Mouse (Mus musculus) myocyte (in vitro differentiated cells): ENCODE measurements around the gene Ppfibp1.

ENCODE experiments used
- CEBPB ChIP-seq: IDR thresholded peaks from 2 replicates; pipeline ENCODE4 v1.6.1; 2011; ENCODE audit warnings: mild to moderate bottlenecking, moderate library complexity; ENCODE audit not compliant: poor library complexity, insufficient read depth, severe bottlenecking
- E2F4 ChIP-seq: IDR thresholded peaks from one replicate; pipeline ENCODE4 v1.6.1; 2011; ENCODE audit warnings: mild to moderate bottlenecking, control low read depth, moderate library complexity; ENCODE audit not compliant: insufficient read depth
- MAX ChIP-seq: IDR thresholded peaks from one replicate; pipeline ENCODE4 v1.6.1; 2011; ENCODE audit warnings: low read depth, mild to moderate bottlenecking, control low read depth
- MYOG ChIP-seq, 3 experiments: IDR thresholded peaks; one replicate each; pipeline ENCODE4 v1.6.1; 2011; ENCODE audit warnings: control low read depth in 2 of 3, low read depth in 2 of 3, mild to moderate bottlenecking in 2 of 3; ENCODE audit not compliant: insufficient read length in 2 of 3, control insufficient read depth in 1 of 3, insufficient read depth in 1 of 3
- POLR2A ChIP-seq: IDR thresholded peaks from one replicate; pipeline ENCODE4 v1.6.1; 2011; ENCODE audit warnings: low read depth, mild to moderate bottlenecking, control low read depth, moderate library complexity; ENCODE audit not compliant: insufficient read length
- POLR2AphosphoS2 ChIP-seq: IDR thresholded peaks from one replicate; pipeline ENCODE4 v1.6.1; 2011; ENCODE audit warnings: low read depth, control low read depth; ENCODE audit not compliant: insufficient read length
- REST ChIP-seq: IDR thresholded peaks from one replicate; pipeline ENCODE4 v1.6.1; 2011; ENCODE audit warnings: mild to moderate bottlenecking, control low read depth, moderate library complexity; ENCODE audit not compliant: insufficient read depth, insufficient read length
- SRF ChIP-seq: IDR thresholded peaks from one replicate; pipeline ENCODE4 v1.6.1; 2011; ENCODE audit warnings: low read depth; ENCODE audit not compliant: control insufficient read depth, insufficient read length
- TCF12 ChIP-seq: IDR thresholded peaks from one replicate; pipeline ENCODE4 v1.6.1; 2011; ENCODE audit warnings: mild to moderate bottlenecking, control low read depth; ENCODE audit not compliant: poor library complexity, insufficient read depth, severe bottlenecking
- TCF3 ChIP-seq: IDR thresholded peaks from one replicate; pipeline ENCODE4 v1.6.1; 2011; ENCODE audit warnings: low read depth, control low read depth; ENCODE audit not compliant: insufficient read length

GRCm38 (mm10) chr6:146972009-146972408 lies 83.7 kb downstream of the Ppfibp1 start:
- no peak for TF ChIP-seq TCF3
- TF ChIP-seq CEBPB: no peak
- TF ChIP-seq POLR2A: no peak
- TF ChIP-seq MAX: no peak
- no peak for TF ChIP-seq POLR2AphosphoS2
- TF ChIP-seq SRF: no peak
- TF ChIP-seq REST: no peak
- TF ChIP-seq MYOG (IDR thresholded peaks at IDR 0.05; ENCODE audit: control insufficient read depth in 1 of 3, insufficient read depth in 1 of 3, insufficient read length in 2 of 3, low read depth in 2 of 3): no peak
- no peak for TF ChIP-seq E2F4
- no peak for TF ChIP-seq TCF12
